Mouse (Mus musculus): ENCODE results near the gene Gm30191.
"Not testable (repeated sequence)": the region's sequence is repeated elsewhere in the genome, so short reads cannot be mapped to it uniquely, and the experiment has no call there.

Gene Gm30191

DNA sequence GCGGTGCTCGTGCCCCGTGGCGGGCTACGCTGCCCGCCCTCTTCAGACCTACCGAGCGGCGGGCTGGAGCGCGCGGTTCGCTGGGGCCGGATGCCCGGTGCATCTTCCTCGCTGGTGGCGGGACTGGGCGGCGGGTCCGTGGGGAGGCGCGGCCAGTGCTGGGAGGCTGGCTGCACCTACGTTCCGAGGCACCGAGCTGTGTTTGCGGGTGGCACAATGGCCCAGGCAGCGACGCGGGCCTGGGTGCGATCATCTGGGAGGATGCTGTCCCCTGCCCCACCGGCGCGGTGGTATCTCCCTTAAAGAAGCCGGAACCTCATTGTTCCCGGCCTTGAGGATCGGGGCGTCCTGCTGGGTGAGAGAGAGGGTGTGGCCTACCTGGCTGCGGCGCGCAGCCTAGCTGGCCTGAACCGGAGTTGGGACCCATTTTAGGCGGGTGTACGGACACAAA is 40.9 kb downstream of the Gm30191 start, which contains the start of gene Pdik1l:
Gene Pdik1l (minus strand): TSS at position 321 of the 451 bp plus-strand sequence.
- peak; percentile 72 for DNase-seq

DNA sequence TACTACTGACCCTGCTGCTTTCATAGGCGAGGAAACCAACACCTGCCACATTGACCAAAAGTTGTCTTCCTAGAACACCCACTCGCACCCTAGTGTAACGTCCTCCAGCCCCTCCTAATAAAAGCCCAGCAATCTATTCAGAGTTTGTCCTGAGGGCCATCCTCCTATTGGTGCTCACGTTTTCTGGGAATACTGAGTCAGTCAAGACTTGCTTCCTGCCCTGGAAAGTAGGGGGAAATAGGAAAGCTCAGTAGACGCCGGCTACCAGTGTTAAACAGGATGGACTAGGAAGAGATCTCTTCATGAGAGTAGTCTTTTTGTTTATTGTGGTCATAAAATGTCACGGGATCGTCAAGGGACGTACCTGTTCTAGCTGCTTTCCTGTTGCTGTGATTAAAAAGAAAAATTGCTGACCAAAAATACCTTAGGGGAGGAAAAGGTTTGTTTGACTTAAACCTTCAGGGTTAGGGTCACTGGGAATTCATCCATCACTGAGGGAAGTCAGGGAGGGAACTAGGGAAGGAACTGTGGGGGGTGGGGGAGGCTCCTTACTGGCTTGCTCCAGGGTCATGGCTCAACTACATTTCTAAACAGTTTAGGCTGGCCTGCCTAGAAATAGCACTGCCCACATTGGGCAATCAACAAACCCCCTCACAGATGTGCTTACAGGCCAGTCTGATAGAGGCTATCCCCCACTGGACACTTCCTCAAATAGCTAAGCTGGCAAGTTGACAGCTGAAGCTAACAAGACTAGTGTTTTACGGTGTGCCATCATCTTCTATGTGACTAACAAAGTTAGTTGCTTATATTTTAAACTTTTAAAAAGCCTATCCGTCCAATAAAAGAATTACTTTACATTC is 41.9 kb downstream of the Gm30191 start:
- no peak for DNase-seq

DNA sequence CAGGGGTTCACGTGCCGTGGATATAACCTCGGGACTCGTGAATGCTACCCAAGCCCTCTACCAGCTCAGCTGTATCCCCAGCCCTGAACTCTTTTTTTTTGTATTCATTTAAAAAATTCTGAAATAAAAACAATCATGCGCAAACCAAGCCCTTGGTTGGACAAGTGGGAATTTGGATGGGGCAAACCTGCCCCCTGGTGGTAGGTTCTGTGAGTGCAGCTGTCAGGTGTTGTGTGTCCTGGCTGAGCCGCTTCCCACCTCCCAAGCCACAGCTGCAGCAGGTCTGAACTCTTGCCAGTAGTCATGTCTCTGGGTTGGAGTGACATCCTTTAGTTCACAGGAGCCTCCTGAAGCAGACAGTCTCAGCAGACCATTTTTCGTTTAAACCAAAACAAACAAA is 45.3 kb downstream of the Gm30191 start:
- peak; percentile 80 for DNase-seq

DNA sequence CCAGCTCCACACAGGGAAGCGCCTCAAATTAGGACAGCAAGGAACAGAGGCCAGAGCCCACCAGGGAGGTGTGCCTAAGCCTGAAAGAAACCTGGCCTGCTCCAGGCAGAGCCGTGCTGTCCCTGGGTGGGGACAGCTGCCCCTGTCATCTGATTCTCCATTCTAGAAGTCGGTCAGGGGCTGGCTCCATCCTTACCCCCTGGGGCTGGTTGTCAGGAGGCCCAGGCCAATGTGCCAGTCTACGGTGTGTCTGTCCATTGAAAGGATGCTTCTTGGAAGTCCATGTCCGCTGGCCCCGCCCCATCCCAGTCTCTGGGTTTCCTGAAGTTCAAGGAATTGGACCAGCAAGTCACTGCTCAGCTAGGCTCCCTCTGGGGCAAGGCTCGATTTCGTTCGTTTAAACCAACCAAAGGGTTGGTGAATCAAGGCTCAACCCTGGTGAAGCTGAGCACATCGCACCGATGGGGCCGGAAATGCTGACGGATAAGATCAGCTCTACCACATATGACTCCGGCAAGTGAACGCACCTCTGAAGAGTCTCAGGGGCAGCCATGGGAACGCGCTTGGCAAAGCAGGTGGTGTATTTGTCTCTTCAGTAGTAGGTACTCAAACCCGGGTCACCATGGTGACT is 46.4 kb downstream of the Gm30191 start:
- DNase-seq = no peak

DNA sequence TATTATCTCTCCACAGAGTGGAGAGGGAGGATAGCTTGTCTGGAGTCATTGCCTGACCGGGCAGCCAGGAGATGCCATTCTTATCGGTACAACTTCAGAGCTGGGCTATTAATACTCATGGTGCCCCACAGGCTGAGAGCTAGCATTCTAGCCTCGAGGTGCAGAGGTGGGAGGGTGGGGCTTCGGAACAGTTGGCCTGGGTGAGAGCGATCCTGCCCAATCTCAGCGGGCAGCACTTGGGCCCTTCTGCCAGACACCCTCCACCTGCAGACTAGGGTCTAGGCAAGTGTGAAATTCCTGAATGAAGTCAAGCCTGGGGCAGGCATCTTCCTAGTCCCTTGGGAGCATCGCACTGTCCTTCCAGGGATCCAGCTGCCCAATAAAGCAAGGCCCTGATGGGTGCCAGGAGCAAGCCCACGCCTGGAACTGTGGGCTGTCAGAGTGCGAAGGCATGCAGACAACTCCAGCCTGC is 47.0 kb downstream of the Gm30191 start:
- DNase-seq = no peak

DNA sequence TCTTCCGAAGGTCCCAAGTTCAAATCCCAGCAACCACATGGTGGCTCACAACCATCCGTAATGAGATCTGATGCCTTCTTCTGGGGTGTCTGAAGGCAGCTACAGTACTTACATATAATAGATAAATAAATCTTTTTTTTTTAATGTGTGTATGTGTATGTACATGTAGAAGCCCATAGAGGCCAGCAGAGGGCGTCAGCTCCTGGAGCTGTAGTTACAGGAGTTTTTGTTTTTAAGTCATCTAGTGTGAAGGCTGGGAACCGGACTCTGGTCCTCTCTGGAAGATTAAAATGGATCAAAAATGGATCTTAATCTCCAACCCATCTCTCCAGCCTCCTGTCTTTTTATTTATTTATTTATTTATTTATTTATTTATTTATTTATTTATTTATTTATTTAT is 49.4 kb downstream of the Gm30191 start:
- not testable (repeated sequence) for DNase-seq

DNA sequence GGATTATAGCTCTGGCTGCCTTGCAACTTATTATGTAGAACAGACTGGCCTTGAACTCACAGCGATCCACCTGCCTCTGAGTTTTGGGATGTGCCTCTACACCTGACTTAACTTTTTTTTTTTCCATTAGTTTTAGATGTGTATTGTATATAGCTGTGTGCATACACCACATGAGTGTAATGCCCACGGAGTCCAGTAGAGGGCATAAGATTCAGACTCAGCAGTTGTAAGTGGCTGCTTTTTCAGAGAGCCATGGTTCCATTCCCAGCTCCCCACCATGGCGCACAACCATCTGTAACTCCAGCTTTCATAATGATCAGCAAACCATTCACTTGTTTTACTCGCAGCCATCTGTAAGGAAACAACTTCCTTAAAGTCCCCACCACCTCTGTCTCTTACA is 49.8 kb downstream of the Gm30191 start:
- no peak for DNase-seq

DNA sequence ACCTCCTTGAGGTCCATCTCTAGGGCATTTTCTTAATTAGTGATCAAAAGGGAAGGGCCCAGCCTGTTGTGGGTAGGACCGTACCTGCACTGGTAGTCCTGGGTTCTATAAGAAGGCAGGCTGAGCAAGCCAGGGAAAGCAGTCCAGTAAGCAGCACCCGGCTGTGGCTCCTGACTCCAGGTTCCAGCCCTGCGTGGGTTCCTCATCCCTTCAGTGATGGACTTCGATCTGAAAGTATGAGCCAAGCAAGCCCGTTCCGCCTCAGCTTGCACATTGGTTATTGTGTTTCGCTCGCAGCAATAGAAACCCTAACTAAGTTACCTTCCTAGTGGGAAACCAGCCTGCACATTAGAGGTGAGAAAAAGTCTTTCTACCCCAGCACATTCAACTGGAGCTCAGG is 50.6 kb downstream of the Gm30191 start:
- DNase-seq = no peak

DNA sequence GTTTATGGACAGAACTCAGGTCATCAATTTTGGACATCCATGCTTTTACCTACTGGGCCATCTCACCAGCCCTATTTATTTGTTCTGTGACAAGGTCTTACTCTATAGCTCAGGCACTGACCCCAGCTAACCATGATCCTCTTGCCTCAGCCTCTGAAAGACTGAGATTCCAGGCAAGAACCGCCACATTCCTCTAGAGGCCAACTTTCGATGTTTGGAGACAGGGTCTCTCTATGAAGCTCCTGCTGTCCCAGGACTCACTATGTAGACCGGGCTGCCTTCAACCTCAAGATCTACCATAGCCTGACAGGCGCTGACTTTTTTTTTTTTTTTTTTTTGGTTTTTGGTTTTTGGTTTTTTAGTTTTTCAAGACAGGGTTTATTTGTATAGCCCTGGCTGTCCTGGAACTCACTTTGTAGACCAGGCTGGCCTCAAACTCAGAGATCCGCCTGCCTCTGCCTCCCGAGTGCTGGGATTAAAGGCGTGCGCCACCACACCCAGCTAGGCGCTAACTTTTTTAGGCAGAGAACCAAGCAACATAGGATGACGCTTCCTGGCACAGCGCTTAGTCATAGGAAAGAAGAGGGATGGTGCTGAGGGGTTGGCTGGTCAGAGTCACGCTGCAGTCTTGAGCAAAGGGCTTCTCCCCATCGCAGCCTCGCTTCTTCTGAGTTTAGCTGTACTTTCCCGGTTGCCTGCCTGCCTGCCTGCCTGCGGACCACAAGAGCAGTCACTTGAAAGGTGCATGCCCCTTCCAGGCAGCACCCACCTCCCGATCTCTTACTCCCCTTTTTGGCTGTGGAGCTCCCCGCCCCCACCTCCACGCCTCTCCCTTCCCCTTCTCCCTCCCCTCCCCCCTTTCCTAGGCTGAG is 52.1 kb downstream of the Gm30191 start:
- no peak for DNase-seq

DNA sequence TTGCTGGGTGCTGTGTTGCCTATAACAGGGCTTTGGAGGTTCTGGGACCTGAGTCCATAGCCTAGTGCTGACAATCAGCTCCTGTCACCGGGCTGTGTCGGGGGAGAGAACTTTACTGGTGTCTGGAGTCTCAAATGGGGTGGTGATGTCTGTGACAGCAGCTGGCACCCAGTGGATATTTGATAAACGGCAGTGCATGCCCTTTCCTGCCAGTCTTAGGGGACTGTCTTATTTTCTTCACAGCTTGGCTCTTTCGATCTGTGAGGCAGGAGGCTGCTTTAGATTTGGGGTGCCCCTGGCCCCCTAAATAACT is 52.7 kb downstream of the Gm30191 start:
- no peak for DNase-seq
